20 mouse cellular contexts compared by ENCODE assay signal in the genomic region with DNA sequence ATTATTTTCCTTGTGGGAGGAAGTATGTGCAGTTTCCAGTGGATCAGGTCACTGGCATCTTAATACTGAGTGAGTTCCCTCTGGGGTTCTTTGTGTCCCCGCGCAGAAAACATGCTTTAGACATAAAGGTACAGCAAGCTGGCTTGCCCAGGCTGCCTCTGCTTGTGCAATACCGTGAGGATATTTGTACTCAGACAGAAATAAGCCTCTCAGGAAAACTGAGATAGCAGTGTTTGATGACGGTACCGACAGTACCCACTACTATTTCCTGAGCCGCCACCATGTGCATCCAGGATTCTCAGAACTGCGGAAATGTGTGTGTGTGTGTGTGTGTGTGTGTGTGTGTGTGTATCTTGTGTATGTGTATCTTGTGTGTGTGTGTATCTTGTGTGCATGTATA. TPM values are rescaled to one million over a fixed set of nuclear protein-coding genes. Genes with fewer than 3 reads are reported as not detected.
DNase-seq lines count a peak whose midpoint lies in the region; ATAC-seq and TF ChIP-seq lines count a peak whose summit lies in the region.
"Had no signal": no experiment of that assay in that cellular context is flagged by ENCODE, and none has a peak within 500 bp of the region (broad histone marks: within the 10 kb centered on the region; RNA-seq: fewer than 3 reads in every experiment).

No protein-coding gene starts in this region.

- H3K9me3 ChIP-seq in kidney, embryonic 16.5 days (ENCODE audit: low read length), result no peaks in the 10 kb centered on the region
- H3K9me3 ChIP-seq: embryonic facial prominence, embryonic 13.5 days; forebrain, embryonic 13.5 days; heart, embryonic 12.5 days; hindbrain, embryonic 12.5 days had no signal

- 0 out of 2 replicates have a peak, but pooled peaks have one; percentile 23 for ATAC-seq in kidney, embryonic 16.5 days (ENCODE audit: low FRiP score, low TSS enrichment)
- ATAC-seq in granulocyte monocyte progenitor cell, adult 5-6 weeks (replicated peaks; ENCODE audit: poor library complexity, severe bottlenecking), result peak; percentile 58
- ATAC-seq: forebrain, embryonic 13.5 days; forebrain, postnatal 0 days; hindbrain, embryonic 16.5 days; inflammation-experienced regulatory T-cells, adult 6 months; intestine, postnatal 0 days had no signal

- no peaks in the 10 kb centered on the region for H3K4me1 ChIP-seq in kidney, embryonic 16.5 days (ENCODE audit: insufficient read depth, low read length)

- no peak overlapping the region for H3K4me2 ChIP-seq in kidney, embryonic 16.5 days (replicated peaks; ENCODE audit: low read depth, low read length)
- H3K4me2 ChIP-seq: embryonic facial prominence, embryonic 13.5 days; forebrain, embryonic 13.5 days; heart, embryonic 12.5 days; hindbrain, embryonic 12.5 days had no signal

- 0 out of 2 replicates have a peak overlapping the region, but pooled peaks have one; percentile 46 for H3K27ac ChIP-seq in gastrocnemius, adult 2 months
- H3K27ac ChIP-seq in kidney, embryonic 16.5 days (ENCODE audit: low read length), result no peak overlapping the region
- H3K27ac ChIP-seq: embryonic facial prominence, embryonic 13.5 days; forebrain, embryonic 13.5 days had no signal

- H3K9ac ChIP-seq in kidney, embryonic 16.5 days (replicated peaks; ENCODE audit: low read length), result no peak overlapping the region
- H3K9ac ChIP-seq: embryonic facial prominence, embryonic 13.5 days; forebrain, embryonic 13.5 days; forebrain, postnatal 0 days; heart, embryonic 12.5 days; hindbrain, embryonic 12.5 days had no signal

- 74% methylated on average over 7 of the region's 7 CpGs for WGBS in kidney, embryonic 16.5 days

- no peaks in the 10 kb centered on the region for H3K36me3 ChIP-seq in kidney, embryonic 16.5 days (ENCODE audit: insufficient read depth, low read length)
- H3K36me3 ChIP-seq: embryonic facial prominence, embryonic 13.5 days; heart, embryonic 12.5 days; hindbrain, embryonic 12.5 days had no signal

- intact Hi-C loops in gastrocnemius, adult 2 months (cut with DNase I), result no loop called here

- DNase-seq in gastrocnemius, adult 2 months, result no peak
- DNase-seq in gastrocnemius, adult 8-10 months (ENCODE audit: low spot score in 2 of 2), result no peak
- DNase-seq in kidney, adult 11 months, result no peak
- peak; percentile 33 for DNase-seq in skeletal muscle tissue, adult 2 months (ENCODE audit: low read depth, low spot score)
- no peak for DNase-seq in layer of hippocampus, postnatal 25 days (ENCODE audit: extremely low spot score in 1 of 2, low spot score in 1 of 2)
- DNase-seq: adrenal gland, adult 8-10 months; cerebellum, adult 11 months; cerebellum, adult 8-10 months; cerebellum, postnatal 14 days; forebrain, postnatal 0 days had no signal

- no peak overlapping the region for H3K4me3 ChIP-seq in gastrocnemius, adult 2 months
- H3K4me3 ChIP-seq in kidney, embryonic 16.5 days (ENCODE audit: low read length), result no peak overlapping the region
- H3K4me3 ChIP-seq: embryonic facial prominence, embryonic 13.5 days; forebrain, embryonic 13.5 days; heart, embryonic 12.5 days; hindbrain, embryonic 12.5 days had no signal

- no peak for TF ChIP-seq CTCF in gastrocnemius, adult 2 months (IDR thresholded peaks at IDR 0.05)

- no peaks in the 10 kb centered on the region for H3K27me3 ChIP-seq in kidney, embryonic 16.5 days (ENCODE audit: insufficient read depth, low read length)
- H3K27me3 ChIP-seq: embryonic facial prominence, embryonic 13.5 days; forebrain, embryonic 13.5 days; heart, embryonic 12.5 days; hindbrain, embryonic 12.5 days had no signal

RNA-seq across cellular contexts. Expression of gene Vit, which starts 10.5 kb away (rescaled TPM):
- 1 to 10 TPM; 1.9 to 3.6 TPM for total RNA-seq in gastrocnemius, adult 2 months (2021)
- 1 to 10 TPM in 2 of 4 experiments, under 1 TPM in 2; 0.65 to 2.8 (median 1.3) TPM for total RNA-seq in gastrocnemius, adult 8-10 months (2022)
- polyA plus RNA-seq in kidney, embryonic 16.5 days (2015; fragmentation: Nextera tagmentation; extraction: Ambion mirVana), result 0.96 and 1.2 TPM in 2 replicates
- 0.26 and 0.36 TPM in 2 replicates for total RNA-seq in granulocyte monocyte progenitor cell, adult 5-6 weeks (2014; fragmentation: Nextera tagmentation)
- total RNA-seq in granulocyte monocyte progenitor cell, adult 5-6 weeks (2017), result 0.82 and 1.2 TPM in 2 replicates
- 1 to 10 TPM; 3.7 to 5.7 TPM for total RNA-seq in layer of hippocampus, postnatal 25 days (2021)
- total RNA-seq: ES-E14 had no signal
